Mouse (Mus musculus) adrenal gland, adult 8-10 months (tissue): ENCODE results near the gene Actr5. TPM values are rescaled to one million over a fixed set of nuclear protein-coding genes. Genes with fewer than 3 reads are reported as not detected.

Source experiments
- microRNA-seq, 2 experiments: library from miRNA; unstranded; fragments of <30 nt; microRNA quantifications; one replicate each; pipeline ENCODE4 v1.2.0; 2022
- total RNA-seq, 4 experiments: library from RNA; stranded (reverse); gene quantifications; 2 replicates each; pipeline ENCODE4 v1.2.4; 2022

Actr5 gene
- total RNA-seq, 4 experiments from 2014 or later = 13.2 to 19.7 (median 14.6) TPM

Small RNA genes within 50 kb of the gene (microRNA-seq; reads per million reads assigned to microRNA genes)
- gene Mir3474 = 1.6 to 3.5 reads per million in 2 experiments

Other genes starting within 250 kb of the Actr5 start
- 10 to 100 TPM; 16.5 to 72.5 (median 44.2) TPM for gene Snhg11, start 249.2 kb upstream of the Actr5 start, total RNA-seq
- 10 to 100 TPM; 70.4 to 97.0 (median 85.3) TPM for gene Ralgapb, start 215.0 kb upstream of the Actr5 start, total RNA-seq
- gene Adig, start 122.3 kb upstream of the Actr5 start, total RNA-seq = 10 to 100 TPM in 3 of 4 experiments, 1 to 10 TPM in 1; 6.9 to 56.3 (median 40.8) TPM
- gene Arhgap40, start 112.1 kb upstream of the Actr5 start, total RNA-seq = not detected
- gene Slc32a1, start 14.1 kb upstream of the Actr5 start, total RNA-seq = under 1 TPM in 2 of 4 experiments, not detected in 2; 0.11 to 0.17 TPM
- gene Ppp1r16b, start 40.5 kb downstream of the Actr5 start, total RNA-seq = 10 to 100 TPM in 3 of 4 experiments, 1 to 10 TPM in 1; 9.9 to 13.8 (median 11.1) TPM
- gene Fam83d, start 143.2 kb downstream of the Actr5 start, total RNA-seq = under 1 TPM; 0.49 to 0.80 (median 0.65) TPM
- 10 to 100 TPM; 12.7 to 24.7 (median 17.1) TPM for gene Dhx35, start 169.9 kb downstream of the Actr5 start, total RNA-seq